Mouse (Mus musculus) liver, embryonic 14.5 days (tissue): ENCODE measurements around the gene Hmga1.

Experiments used
- CTCF ChIP-seq: IDR thresholded peaks from 2 replicates; pipeline ENCODE4 v1.5.1; 2016; ENCODE audit warnings: antibody characterized with exemption, low read depth, control low read depth
- EP300 ChIP-seq: IDR thresholded peaks from 2 replicates; pipeline ENCODE4 v1.6.1; 2016; ENCODE audit warnings: antibody characterized with exemption, low read depth

- TF ChIP-seq CTCF (no peak), EP300 (no peak)
These were observed 2.0 kb upstream of the Hmga1 start for GRCm38 (mm10) chr17:27554062-27554960.
